Mouse (Mus musculus): ENCODE results near the gene Fam107b.
A peak's percentile ranks its signal among the peaks of the same experiment; 100 is the strongest.
"Not testable (repeated sequence)": the region's sequence is repeated elsewhere in the genome, so short reads cannot be mapped to it uniquely, and the experiment has no call there.

The Fam107b gene

DNA sequence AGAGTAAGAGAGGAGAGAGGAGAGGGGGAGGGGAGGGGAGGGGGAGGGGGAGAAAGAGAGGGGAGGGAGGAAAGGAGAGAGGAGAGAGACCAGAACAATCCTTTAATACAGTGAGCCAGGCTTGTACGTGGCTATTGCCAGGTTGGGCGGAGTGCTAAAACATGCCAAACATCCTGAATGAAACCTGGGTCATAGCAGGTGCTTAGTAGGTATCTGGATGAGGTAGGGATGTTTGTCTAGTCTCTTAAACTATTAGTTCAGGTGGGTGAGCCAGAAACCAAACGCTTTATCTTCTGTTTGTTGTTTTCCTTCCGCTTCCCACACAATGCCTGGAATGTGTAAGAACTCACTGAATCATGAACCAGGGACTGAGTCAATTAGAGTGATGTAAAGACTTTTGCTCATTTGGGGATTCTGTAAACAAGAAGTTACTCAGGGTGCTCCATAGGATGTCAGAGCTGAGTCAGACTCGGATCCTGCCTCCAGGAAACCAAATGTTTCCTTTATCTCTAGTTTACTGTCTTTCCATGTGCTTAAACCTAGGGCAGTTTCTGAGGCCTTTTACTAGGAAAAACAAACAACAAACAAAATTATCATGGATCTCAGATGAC lies 89.1 kb downstream of the Fam107b start:
- no peak for DNase-seq

DNA sequence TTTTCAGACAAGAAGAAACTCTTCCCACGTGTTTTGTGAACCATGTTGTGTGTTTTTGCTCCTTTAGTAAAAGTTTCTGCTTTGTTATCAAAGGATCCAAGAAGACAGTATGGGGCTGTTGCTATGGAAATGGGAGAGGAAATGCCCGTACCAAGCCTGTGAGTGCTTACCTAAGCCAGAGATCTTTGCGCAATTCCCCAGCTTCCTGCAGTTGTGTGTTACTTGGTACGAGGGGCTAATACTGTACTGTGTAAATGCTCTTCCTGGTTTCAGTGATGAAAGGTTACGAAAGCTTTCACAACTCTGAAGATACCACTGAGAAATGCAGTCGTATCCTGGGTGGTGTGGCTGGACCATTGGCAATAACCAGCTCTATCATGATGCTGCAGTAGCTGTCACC lies 93.8 kb downstream of the Fam107b start:
- no peak for DNase-seq

DNA sequence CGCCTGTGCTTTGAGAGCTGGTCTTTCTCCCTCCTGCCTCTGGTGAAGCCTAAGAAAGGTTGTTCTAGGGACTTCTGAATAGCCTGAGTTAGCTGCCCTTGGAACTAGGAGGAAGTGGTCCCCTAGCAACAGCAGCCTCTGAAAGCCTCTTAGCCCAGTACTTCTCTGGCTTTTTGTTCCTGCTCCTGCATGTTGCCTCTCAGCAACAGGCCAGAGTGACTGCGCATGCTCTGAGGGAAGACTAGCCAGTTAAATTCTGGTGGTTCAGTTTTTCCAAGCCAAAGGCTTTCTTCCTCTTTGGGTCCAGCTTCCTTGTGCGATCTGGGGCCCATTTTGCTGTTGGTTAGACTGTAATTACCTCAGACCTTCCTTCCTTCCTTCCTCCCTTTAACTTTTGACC lies 98.4 kb downstream of the Fam107b start:
- peak; percentile 13 to 32 for DNase-seq

DNA sequence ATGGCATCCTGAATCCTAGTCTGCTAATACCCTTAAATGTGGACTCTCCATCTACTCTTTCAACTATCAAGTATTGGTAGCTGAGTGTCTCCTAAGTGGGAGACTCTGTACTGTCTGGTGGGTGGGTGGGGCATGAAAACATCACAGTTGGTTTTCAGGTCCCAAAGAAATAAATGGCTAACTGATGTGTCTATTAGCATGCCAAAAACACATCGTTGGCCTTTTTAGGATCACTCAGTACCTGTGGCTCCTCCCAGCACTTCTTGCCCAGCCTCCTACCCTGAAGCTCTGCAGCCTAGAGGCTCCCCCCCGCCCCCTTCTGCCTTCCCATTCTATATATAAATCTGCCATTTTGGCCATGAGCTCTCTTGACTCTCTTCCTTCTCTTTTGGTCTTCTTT lies 99.4 kb downstream of the Fam107b start:
- DNase-seq = no peak

DNA sequence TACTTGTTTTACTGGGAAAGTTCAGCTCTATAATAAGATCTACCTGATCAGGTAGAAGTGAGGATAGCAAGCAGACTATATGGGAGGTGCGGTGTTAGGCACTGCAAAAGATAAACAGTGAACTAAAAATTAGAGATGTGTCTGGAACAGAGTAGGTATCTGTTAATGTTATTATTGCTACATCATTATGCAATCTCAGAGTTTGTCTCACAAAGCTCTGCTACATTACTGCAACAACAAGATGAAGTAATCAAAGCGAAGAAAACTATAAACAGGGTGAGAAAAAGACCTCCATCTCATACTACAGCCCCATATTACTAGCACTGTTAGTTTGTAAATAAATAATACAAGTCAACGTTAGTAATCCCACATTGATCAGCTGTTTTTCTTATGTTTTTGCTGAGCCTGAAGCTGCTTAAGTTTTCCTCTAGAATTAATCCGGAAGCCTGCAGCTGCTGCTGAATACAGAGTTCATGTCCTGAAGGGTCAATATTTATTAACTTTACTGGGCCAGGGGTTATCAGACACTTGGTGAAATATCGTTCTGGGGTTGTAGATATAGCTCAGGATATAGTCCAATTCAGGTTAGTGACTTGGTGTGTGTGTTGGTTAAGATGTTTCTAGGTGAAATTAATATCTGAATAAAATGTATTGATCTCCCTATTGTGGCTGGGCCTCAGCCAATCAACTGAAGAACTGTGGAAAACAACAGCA lies 102.5 kb downstream of the Fam107b start:
- DNase-seq = no peak

DNA sequence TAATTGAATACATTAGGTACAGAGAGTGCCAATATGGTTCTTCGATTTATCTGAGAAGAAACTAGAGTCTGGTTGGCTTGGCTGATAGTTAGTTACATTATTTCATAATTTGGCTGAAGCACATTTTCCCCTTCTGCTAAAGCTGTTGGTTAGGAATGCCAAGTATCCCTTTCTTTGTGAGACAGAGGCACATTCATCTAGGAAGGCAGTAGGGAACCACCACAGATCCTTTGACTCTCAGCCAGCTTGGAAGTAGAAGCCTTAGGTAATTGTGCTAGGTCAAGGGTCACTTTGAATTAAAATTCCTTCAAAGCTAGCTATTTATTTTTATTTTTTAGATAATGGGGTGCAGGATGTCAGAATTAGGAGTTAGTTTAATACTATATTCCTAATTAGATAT lies 105.2 kb downstream of the Fam107b start:
- no peak for DNase-seq

DNA sequence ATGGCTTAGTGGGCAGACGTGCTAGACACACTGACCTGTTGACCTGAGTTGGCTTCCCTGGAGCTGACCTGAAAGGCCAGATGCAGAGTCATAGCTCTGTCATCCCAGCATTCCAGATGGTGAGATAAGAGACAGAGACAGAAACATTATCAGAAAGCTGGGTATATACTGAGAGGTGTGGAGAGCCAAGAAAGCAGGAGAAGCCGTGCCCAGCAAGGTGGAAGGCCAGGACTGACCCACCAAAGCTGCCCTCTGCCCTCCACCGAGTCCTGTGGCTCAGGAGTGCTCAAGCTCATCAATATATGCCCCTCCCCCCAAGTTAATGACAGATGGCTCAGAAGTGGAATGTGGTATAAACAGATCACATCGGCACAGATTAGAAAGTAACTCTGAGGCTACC lies 112.4 kb downstream of the Fam107b start:
- DNase-seq = no peak

DNA sequence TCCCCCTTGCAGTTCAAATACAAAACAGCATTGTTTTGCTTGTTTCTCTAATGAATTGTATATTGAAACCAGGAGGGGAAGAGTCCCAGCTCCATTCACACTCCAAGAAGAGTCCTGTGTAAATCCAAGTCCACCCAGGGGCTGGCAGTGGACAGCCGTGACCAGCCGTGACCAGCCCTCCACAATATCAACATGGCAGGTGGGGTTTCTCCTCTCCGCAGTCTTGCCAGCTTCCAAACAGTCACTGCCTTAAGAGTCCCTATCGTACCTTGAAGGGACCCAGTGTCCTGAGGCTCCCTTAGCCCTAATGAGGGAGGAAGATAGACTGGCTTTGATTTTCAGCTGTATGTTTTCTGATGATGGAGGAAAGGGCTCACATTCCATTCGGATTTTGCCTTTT lies 113.1 kb downstream of the Fam107b start:
- DNase-seq = no peak

DNA sequence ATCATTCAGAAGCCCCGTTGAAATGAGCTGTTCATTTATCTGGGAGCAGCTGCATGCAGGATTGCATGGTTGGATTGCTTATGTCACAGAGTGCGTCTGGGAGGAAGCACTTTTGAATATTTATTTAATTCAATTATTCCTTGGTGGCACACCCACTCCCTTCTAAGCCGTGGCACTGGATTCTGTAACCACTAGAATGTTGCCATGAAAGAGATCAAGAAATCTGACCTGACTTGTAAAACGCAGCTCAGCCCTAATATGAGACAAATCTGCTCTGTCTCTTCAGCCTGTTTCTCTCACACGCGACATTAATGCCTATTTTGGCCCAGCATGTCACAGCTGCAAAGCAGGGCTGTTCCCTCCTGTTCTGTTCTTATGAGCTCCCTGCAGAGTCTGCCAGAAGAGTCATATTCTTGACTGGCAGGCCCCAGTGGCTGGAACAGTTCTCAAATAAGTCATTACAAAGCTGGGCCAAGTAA lies 113.5 kb downstream of the Fam107b start:
- no peak for DNase-seq

DNA sequence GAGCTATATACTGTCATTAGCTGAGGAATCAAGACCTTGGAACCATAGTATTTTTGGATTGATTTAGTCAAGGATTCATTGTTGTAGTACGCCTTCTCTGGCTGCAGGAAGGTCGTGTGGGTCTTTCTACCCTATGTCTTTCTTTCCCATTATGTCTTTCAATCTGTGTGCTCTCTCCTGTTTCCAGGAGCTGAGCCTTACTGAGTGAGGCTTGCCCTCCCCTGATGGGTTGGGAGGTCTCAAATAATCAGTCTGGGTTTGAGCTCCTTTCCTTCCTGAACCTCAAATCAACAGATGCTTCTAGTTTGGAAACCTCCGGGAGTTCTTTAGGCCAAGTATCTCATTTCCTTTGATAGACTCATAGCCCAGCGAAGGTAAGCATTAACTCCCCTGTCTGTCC lies 119.9 kb downstream of the Fam107b start:
- no peak for DNase-seq

DNA sequence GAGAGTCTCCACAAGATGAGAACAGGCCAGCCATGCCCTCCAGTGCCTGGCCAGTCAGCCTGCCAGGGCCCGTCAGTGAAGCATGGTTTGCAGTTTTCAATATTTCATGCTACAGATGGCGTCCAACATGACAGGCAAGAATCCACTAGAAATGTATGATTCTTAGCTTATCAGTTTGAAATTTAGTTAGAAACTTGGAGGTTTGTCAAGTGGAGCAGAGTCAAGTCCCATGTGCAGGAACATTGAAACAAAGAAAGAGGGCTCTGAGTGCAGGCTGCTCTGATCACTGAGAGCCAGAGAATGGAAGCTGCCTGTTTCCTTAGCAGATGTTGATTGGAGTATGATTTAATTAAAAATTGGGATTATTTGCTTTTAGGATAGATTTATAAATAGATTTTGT lies 122.5 kb downstream of the Fam107b start:
- no peak for DNase-seq

DNA sequence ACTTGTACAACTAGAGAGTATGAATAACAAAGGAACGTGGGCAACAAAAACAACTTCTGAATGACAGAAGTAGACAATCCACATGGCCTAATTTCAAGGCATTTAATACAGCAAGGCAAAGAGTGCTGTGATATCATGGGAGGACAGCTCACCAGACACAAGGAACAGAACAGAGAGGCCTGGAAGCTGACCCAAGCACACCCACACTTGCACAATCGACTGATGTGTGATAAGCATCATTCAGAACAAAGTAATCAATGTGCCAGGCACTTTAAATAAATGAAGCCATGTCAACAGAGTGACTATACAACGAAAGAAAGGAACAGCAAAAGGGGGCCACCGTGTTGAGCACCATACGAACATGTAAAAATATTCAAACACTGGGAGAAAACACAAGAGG lies 125.6 kb downstream of the Fam107b start:
- no peak for DNase-seq

DNA sequence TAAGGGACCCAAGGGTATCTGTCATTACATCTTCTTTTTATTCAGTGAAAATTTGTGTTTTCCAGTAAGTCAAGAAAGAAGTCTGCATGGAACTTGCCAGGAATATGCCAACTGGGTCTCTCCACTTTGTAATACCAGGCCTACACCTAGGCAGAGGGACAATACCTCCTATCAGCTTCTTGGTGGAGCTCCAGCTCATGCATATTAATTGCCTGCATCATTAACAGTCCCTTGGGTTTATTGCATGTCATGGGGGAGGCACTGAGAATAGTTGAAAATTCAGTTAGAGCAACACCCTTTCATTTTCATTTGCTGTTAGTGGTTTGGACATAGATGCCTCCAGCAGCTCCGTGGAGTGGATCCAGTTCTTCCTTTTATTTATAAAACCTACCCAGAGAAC lies 130.1 kb downstream of the Fam107b start:
- DNase-seq = no peak

DNA sequence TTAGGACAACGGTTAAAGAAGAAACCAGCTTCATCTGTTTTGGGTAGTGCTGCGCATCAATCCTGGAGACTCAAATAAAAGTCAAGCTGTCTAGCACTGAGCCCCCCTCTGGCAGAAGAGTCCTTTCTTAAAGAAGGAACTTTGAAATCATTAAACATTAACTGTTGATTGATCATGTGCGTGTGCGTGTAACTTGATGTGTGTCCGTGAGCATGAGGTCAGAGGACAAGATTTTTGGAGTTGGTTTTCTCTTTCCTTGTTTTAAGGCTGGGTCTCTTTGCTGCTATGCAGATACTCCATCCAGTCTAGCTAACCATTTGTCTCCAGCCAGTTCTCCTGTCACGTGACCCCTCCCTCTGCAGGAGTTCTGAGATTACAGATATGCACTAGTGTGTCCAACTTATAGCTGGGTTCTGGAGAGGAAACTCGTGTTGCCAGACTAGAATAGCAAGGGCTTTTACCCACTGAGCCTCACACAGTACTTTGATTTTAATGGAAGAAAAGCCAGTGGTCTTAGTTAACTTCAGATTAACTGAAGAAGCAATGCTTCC lies 132.4 kb downstream of the Fam107b start:
- DNase-seq = no peak

DNA sequence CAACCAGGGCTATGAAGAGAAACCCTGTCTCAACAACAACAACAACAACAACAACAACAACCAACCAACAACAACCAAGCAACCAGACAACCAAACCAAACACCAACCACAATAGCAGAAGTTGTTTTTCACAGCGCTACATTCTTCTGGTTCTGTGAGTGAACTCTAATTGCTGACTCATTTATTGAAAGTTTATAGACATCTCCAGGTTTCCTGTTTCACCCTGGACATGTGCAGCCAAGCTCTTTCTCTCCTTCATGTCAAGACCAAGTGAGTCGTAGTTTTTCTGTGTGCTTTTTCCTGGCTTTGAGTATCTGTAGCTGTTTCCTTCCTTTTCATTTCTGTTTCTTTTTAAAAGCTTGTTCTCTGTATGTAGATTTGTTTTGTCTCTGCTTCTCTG lies 133.5 kb downstream of the Fam107b start:
- DNase-seq = no peak

DNA sequence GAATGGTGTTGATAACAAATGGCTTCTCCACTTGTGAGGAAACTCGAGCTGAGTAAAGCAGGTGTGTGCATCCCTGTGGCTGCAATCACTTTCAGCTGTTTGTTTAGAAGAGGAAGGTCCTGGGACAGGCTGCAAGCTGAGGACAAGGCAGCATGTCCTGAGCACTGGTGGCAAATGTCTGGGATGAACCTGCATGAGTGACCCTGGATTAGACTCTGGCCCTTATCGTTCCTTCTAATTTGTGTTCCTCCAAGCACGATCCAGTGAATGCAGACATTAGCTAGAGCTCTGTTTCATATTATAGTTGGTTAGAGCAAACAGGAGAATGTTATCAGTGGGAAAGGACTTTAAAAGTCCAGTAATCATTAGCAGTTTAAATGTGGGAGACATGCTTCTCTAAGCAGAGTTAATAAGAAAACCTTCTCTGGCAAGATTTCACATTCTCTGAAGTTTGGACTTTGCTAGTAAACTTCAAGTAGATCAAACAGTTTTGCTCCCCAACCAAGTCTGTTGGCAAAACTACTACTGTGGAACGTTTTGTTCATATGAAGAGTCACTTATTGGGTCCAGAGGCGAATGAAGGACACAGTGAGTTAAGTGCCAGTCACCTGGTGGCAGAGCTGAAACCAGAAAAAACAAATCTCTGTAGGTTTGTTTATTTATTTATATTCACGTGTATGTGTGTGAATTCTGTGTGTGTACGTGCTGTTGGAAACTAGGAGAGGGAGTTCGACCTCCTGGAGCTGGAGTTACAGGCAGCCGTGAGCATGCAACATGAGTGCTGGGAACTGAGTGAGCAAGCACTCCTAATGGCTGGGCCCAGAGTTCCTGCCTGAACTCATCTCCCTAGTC lies 134.2 kb downstream of the Fam107b start:
- peak; percentile 53 to 89 for DNase-seq

DNA sequence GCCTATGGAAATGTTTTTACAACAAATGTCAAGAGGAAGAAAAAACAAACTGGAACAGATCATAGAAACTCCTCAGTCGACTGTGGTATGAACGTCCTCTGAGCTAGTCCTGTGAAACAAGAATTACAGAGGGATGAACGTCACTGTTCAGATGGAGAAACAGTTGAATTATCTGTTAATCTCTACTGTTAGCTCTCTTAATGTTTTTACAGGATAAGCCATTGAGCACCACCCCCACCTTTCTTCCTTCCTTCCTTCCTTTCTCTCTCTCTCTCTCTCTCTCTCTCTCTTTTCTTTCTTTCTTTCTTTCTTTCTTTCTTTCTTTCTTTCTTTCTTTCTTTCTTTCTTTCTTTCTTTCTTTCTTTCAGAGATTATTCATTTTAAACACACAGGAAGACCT lies 135.0 kb downstream of the Fam107b start:
- DNase-seq = not testable (repeated sequence)

DNA sequence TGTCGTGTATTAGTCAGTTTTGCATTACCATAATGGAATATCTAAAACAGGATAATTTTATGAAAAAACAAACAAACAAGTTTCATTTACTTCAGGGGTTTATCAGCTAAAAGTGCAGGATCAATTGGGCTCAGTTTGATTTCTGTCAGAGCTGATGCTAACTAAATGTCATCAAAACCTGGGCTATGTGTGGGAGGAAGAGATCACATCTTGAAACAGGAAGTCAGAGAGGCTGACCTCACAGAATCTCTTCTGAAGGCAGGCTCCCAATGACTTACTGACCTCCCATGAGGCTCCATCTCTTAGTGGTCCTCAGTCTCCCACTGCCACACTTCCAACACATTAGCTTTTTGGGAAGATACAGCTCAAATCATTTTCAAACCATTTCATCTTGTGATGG lies 136.9 kb downstream of the Fam107b start:
- no peak for DNase-seq

DNA sequence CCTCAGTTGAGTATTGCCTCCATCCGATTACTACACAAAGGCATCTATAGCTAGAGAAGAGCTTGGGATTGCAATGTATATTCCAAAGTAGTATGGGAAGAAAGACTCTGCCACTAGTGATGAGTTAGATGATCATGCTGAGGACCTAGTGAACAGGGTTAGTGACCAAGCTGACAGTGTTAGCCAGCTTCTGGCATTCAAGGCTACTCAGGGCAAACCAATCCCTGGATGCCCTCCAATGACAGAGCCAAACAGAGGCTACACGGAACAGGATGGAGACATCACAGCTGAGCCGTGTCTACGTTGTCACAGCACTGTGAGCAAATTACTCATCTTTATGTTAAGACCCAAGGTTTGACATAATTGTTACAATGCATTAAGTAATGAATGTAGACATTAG lies 138.3 kb downstream of the Fam107b start:
- DNase-seq = no peak

DNA sequence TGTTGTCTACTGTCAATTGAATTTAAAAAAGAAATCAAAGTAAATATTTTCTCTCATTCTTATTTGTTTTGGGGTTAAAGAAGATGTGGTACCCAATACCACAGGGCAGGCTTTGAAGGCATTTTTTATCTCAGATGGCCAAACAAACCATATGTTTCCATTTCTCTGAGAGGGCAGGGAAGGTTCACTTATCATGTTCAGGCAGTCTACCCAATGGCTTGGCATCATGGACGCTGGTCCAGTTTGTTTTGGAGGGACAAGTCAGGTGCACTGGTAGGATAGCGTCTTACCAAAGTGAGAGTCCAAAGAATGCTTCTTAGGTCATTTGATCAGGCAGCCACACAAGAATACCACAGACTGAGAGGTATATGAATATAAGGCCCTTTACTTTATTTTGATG lies 139.6 kb downstream of the Fam107b start:
- no peak for DNase-seq

DNA sequence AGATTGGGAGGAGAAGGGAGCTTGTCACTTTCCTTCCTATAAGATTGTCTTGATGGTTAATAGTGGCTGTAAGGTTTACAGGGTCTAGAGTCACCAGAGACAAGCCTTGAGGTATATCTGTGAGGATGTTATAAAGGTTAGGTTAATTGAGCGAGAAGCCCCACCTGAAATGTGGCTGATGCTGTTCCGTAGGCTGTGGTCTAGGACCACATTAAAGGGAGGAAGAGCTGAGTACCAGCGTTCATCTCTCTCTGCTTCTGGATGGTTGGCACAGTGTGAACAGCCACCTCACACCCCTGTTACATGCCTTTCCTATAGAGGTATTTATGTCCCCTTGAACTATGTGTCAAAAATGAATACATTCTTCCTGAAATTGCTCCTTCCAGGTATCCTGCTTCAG lies 140.2 kb downstream of the Fam107b start:
- DNase-seq = no peak

DNA sequence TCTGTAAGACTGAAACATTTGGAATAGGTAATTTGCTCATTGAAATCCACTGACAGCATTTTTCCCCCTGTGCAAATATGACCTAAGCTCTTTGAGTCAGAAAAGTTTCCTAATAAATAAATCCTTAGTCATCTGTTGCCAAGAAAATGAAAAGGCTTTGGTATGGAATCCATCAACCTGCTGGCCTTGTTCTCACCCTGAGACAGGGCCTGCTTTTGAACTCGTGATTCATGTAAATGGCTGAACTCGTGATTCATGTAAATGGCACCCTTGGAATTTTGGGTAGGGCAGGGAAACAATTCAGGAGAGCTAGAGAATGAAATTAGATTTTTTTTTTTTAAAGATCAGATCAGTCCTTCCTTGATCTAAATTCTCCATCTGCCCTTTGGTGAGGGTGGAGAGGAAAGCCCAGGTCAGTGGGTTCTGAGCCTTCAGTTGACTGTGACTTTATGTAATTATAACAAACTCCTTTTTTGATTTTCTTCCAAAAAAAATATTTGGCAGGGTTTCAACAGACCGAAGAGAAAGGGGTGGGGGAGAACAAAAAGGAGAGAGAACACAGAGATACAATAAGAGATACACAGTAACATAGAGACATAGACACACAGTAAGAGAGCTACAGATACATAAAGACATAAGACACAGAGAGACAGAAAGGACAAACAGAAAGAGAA lies 142.2 kb downstream of the Fam107b start:
- no peak for DNase-seq

DNA sequence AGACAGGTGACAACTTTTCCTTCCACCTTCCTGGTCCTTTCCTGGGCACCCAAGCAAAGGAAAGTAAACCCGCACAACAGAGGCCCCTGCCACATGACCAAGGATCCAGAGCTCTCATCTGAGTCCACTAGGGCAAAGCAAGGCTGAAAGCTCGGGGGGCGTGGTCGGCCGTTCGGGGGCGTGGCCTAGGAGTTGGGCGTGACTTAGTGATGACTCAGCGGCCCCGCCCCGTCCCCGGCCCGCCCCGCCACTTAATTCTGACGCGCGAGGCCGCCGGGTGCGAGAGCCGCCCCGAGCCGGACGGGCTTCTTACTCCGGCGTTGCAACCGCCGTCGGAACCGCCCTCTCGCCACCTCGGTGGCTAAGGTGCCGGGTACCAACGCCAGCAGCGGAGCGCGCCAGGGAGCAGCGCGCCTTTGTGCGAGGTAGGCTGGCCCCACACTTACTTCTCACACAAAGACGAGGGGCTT lies 143.0 kb downstream of the Fam107b start:
- peak; percentile 98 to 99 for DNase-seq
